Mouse (Mus musculus): ENCODE data around the gene Immp2l.

Immp2l gene

GRCm38 (mm10) chr12:41551578-41551977 is 527.7 kb downstream of the Immp2l start:
- no peak for DNase-seq (ENCODE audit: low spot score)

DNA sequence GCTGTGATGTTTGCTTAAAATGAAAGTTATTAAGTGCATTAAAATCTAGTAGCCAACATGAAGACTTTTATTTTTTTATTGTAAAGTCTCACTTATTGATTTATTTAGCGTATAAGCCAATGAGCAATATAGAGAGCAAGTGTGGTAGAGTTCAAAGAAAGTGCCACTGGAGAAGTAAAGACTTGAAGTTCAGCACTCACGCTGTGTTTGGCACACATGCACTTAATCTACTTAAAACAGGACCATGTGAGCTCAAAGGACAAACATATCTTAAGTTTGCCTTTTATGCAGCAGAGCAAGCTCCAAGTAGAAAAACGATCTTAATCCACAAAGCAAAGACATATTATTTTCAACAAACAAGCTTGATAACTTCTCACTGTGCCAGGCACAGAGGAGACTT is 533.9 kb downstream of the Immp2l start:
- DNase-seq (ENCODE audit: low spot score) = no peak

- no peak for DNase-seq (ENCODE audit: low spot score)
Observed at GRCm38 (mm10) chr12:41558956-41559735, 535.3 kb downstream of the Immp2l start.

DNA sequence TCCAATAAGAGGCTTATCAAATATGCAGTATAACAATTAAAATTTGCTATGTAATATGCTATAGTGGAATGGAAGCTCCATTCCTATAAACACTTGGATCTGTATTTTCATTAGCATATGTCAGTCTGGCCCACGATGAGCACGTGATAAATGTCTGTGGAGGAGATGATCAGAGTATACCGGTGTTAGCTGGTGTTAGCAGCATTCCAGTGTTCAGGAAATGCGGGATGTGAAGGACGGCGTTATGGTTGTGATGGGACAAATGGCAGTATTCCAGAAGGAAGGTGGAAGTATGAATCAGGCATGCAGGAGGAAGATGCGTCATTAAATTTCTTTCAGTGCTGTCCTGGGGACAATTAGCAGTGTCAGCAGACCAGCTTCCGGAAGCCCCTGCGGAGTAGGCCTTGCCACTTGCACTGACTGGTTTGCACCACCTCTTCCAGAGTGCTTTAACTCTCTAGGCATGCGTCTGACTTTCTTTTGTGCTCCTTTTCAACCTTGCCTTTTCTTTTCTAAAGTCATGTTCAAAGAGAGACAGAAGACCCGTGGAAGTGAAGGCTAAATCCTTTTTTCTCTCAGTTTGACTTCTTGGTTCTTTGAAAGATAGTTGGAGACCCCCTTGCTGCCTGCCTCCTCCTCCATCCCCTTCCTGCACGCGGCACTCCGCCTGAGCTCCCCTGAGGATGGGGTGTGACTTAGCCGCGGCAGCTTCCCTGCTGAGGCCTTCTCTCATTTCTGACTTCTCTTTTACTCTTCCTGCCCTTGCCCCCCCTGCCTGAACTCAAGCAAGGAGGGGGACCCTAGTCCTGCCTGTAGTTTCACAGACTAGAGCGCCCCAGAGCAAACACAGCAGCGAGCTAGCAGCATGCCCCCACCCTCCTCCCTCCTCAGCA is 541.9 kb downstream of the Immp2l start:
- peak; percentile 1 for DNase-seq (ENCODE audit: low spot score)

GRCm38 (mm10) chr12:41566433-41566794 is 542.5 kb downstream of the Immp2l start:
- DNase-seq (ENCODE audit: low spot score) = no peak

DNA sequence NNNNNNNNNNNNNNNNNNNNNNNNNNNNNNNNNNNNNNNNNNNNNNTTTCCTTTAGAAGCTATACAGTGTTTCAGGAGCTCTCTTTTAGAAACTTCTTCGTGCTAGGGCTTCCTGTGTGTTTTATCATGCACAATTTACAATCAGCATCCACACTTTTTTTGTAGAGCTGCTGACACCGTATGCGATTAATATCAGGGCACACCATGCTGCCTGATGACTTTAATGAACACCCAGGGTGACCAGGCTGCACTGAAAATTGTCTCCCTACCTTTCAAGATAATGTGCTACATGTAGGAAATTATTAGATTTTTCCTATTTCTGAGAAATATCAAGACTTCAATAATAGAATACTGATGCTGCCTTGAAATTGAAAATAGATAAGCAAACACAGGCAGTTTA is 549.9 kb downstream of the Immp2l start:
- DNase-seq (ENCODE audit: low spot score) = no peak

DNA sequence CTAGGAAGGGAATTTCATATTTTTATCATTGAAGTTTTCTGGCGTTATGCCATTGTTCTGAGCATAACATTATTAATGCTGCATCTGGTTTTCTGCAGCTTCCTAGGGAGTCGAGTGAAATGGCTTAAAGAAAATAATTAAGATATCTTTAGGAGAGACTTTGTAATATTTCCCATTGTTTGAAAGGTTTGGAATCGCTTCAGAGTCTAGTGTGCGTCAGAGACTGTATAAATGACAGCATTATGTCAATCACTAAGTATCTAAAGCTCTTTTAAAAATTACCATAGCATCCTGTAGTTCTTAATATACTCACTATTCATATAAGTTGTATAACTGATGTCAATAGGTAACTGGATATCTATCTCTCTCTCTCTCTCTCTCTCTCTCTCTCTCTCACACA is 551.3 kb downstream of the Immp2l start:
- no peak for DNase-seq (ENCODE audit: low spot score)

- DNase-seq (ENCODE audit: low spot score) = no peak
Observed at GRCm38 (mm10) chr12:41593401-41593800, 569.5 kb downstream of the Immp2l start.

DNA sequence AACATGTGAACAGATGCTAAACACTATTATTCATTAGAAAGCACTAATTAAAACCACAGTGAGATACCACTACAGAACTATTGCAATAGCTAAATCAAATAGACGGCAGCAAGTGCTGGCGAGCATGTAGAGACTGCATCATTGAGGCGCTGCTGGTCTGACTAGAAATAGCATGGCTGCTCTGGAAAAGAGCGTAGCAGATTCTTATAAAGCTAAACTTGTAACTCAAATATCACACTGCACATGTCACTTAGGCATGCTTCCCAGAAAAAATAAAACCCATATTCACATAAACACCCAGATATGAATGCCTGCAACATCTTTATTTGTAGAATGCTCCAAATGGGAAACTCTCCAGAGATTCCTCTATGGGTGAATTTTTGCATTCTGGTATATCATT is 570.1 kb downstream of the Immp2l start:
- no peak for DNase-seq (ENCODE audit: low spot score)

- DNase-seq (ENCODE audit: low spot score) = no peak
Observed at GRCm38 (mm10) chr12:41615271-41615670, 591.4 kb downstream of the Immp2l start.

DNA sequence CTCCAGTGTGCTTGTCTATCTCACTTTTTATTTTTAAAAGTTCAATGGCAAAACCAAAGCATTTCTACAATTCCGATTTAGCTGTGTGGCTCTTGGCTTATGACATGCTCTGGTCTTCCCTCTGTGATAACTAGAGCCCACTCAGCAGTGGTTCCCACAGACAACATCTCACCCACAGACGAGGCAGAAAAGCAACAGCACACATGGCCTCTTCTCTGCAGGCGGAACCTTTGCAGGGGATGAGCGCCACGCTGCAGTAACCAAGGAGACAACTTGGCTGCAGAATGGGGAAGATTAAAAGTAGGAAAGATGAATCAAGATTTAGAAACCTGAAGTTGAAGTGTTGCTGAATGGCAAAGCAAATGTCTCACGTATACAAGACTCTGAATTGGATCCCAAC is 597.5 kb downstream of the Immp2l start:
- no peak for DNase-seq (ENCODE audit: low spot score)

DNA sequence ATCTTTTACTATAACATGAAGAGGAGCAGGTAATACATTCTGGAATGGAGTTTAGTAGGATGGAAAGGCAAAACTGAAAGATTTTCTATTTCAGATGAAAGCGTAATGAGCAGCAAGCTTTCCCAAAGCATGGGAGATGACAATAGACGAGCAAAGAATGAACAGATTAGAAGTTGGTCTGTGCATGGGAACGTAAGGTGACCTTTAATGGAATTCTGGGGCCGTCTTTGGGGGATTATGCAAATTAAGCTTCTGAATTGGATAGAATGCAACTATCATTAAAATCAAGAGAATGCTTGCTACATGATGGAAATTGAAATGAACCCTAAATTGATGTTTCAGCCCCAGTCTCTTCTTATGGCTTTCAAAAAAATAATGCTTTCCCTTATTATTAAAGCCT is 619.4 kb downstream of the Immp2l start:
- DNase-seq (ENCODE audit: low spot score) = no peak

DNA sequence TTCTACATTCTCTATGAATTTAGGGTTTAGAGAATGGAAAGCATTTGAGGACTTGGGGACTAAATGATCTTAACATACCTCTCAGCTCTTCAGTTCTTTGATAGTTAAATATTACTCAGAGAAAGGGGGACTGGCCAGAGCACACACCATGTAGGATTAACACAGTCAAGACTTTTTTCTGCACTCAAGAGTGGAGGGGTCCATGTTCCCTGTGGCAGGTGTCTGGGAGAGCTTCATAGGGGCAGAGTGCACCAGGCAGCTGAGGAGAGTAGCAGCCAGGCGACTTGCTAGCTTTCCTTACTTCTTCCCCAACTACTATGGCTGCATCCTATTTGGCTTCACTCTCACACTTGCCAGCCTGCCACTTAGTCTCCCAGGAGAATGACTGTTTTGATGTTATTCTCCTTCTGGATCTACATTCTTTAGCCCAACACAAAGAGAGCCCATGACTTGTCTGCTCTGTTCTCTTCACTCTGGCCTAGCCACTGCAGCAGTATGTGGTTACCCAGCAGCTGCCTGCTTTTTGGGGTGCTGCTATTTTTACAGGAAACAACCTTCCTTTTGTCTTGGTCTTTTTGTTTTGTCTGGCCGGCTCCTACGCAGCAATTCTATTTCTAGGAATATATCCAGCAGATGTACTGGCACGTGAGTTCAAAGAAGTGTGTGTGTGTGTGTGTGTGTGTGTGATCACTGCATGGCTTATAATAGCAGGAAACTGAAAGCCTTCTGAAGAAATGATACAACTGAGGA is 621.1 kb downstream of the Immp2l start:
- DNase-seq (ENCODE audit: low spot score) = no peak

DNA sequence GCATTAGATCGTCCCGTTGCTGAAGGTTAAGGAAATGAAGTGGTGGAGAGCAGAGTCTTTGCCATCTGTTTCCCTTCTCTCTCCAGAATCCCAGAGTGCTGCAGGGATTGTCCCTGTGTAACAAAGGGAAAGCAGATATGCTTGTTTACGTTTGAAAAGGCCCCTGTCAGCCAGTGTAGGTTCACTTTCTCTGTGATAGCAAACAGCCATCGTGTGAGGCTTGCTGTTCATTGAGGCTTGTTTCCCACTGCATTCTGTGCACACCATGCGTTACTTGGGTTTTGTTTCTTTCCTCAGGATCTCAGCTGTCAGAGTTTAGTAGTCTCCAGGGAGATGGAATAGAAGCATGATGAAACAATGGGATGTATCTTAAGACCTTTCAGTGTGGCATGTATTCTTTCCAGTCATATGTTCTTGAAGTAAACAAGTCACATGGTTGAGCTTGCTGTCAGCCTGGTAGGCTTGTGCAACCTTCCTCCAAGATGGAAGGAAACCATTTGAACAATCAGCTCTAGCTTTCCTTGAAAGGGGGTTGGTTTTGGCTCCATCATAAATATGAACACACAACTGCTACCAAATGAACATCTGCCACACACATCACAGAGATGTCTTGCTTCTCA is 623.2 kb downstream of the Immp2l start:
- DNase-seq (ENCODE audit: low spot score) = no peak

DNA sequence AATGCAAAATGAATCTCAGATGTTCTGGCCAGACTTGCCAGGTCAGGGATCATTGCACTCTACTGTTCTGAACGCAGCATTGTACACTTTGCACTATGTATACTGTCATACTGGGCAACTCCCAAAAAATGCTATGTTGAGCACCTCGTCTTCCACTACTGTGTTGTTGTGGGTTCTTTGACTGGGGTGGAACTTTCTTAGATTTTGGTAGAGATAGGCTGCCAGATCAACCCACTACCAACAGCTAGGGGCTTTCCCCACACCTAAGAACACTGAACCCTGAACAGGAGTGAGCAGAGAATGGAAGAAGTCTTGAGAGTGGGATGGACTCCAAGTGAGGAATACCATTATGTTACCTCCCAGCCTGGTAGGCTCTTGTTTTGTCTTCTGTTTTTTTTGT is 623.8 kb downstream of the Immp2l start:
- no peak for DNase-seq (ENCODE audit: low spot score)

DNA sequence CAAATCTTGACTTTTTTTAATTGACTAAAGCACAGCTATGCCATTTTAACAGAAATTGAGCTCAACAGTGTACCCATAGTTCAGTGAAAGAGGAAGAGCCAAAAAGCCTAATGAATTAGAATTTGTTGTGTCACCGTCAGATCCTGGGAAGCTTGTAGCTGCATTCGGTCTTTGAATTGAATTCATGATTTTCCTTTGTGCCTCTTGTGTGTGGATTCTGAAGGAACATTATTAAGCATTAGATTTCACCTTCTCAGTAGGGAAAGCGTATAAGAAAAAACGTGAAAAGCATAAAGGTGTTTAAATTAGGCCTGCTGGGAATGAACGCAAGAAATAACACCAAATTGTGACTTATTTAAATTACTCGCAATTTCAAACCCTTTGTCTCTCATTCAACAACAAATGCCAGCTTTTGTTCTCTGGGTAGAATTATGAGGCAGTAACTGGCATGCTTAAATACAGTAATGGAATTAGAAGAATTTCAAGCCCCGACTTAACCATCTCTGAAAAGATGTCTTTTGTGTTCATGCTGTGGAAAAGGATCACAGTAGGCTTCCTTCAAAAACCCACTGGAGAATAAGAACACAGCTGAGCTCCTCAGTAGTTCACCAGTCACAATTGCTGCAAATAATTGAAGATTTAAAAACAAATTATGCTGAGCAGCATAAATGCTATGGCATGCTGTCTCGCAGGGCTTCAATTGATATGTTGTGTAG is 626.1 kb downstream of the Immp2l start:
- DNase-seq (ENCODE audit: low spot score) = no peak

DNA sequence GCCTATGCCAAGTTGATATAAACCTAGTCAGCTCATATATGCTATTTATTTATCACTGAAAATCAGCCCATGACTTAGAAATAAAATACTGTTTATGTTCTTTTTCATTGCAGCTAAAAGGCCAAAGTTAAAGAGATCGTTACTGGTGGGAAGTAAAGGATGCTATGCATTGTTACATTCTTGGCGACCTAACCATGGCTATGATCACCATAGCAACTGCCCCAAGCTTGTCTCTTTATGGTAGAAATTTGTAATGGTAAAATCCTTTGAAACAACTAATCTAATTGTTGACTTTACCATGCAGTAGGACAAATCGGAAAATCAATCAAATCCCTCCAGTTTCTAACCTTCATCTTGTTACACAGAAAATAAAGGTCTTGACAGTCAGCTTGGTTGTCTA is 644.4 kb downstream of the Immp2l start:
- DNase-seq (ENCODE audit: low spot score) = no peak

DNA sequence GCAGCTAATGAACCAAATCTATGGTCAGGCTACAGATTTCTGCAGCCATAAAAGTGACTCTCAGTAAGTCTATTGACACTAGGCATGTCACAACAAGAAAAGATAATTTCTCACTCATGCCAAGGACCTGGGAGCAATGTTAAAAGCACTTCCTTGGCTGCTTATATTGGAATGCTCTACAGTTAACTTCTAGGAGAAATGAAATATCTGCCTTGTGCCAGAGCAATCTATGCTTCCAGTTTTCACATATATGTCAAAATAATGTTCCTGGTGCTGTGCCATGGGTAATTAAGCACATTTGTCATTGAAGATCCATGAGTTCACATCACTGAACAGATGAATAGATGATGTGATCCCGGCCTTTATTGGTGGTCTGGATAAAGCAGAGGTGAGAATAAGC is 645.6 kb downstream of the Immp2l start:
- DNase-seq (ENCODE audit: low spot score) = no peak

- DNase-seq (ENCODE audit: low spot score) = no peak
Observed at GRCm38 (mm10) chr12:41674861-41675260, 651.0 kb downstream of the Immp2l start.

GRCm38 (mm10) chr12:41680141-41680540 is 656.3 kb downstream of the Immp2l start:
- DNase-seq (ENCODE audit: low spot score) = no peak

DNA sequence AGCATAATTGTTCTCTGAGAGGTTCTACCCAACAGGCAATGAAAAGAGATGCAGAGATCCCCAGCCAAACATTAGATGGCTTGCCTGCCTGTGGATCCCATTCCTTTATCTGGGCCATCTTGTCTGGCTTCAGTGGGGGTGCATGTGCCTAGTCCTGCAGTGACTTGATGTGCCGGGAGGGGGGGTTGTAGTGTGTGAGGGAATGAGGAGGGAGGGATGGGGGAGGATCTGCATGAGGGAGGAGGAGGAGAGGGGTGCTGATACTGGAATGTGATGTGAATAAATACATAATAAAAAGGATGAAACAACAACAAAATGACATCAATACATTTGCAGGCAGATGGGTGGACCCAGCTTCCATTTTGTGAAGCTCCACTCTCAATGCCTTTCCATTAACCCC is 658.3 kb downstream of the Immp2l start:
- no peak for DNase-seq (ENCODE audit: low spot score)

DNA sequence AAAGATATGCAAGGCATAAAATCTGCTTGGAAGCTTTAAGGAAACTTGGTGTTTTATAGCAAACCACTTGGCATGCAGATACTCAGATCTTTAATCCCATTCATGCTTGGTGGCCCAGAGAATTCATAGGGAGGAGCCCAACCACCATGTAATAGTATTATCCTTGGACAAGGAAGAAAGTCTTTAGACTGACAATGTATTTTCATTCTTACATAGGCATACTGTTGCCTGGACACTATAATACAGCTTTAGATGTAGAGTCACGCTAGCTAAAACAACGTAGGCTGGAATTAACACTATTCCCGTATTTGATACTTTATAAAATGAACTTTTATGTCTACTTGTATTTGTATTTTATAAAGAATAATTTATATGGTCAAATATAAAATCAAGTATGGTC is 665.9 kb downstream of the Immp2l start:
- no peak for DNase-seq (ENCODE audit: low spot score)

All from spleen, adult 12 weeks (tissue).